Mouse (Mus musculus) intestine, postnatal 0 days (tissue): ENCODE results near the gene Erg. TPM values are rescaled to one million over a fixed set of nuclear protein-coding genes. Genes with fewer than 3 reads are reported as not detected.

Experiments used
- ATAC-seq: fragments of 200-750 bp; cut with Nextera tagmentation; 2 replicates; pipeline ENCODE4 v1.8.0; 2017; ENCODE audit warnings: mild to moderate bottlenecking, moderate TSS enrichment, moderate library complexity
- H3K27ac ChIP-seq: fragments of 300-500 bp; sonication (generic); 2 replicates; pipeline ENCODE4 v1.5.1; 2014; ENCODE audit warnings: mild to moderate bottlenecking, low read depth, low read length, moderate library complexity
- H3K27me3 ChIP-seq: fragments of 300-500 bp; sonication (generic); replicated peaks from 2 replicates; pipeline ENCODE4 v1.6.1; 2014; ENCODE audit warnings: low read length, mixed read lengths; ENCODE audit not compliant: control insufficient read depth, insufficient read depth
- H3K36me3 ChIP-seq: fragments of 300-500 bp; sonication (generic); 2 replicates; pipeline ENCODE4 v1.6.1; 2014; ENCODE audit warnings: mild to moderate bottlenecking, moderate library complexity; ENCODE audit not compliant: control insufficient read depth, insufficient read depth
- H3K4me1 ChIP-seq: fragments of 300-500 bp; sonication (generic); replicated peaks from 2 replicates; pipeline ENCODE4 v1.6.1; 2014; ENCODE audit warnings: antibody characterized with exemption, low read length, mixed read lengths; ENCODE audit not compliant: control insufficient read depth, insufficient read depth
- H3K4me2 ChIP-seq: fragments of 300-500 bp; sonication (generic); replicated peaks from 2 replicates; pipeline ENCODE4 v1.6.1; 2014; ENCODE audit warnings: low read depth, mild to moderate bottlenecking, moderate library complexity
- H3K4me3 ChIP-seq: fragments of 300-500 bp; sonication (generic); 2 replicates; pipeline ENCODE4 v1.5.1; 2014; ENCODE audit warnings: low read depth, low read length
- H3K9ac ChIP-seq: fragments of 300-500 bp; sonication (generic); 2 replicates; pipeline ENCODE4 v1.6.1; 2014; ENCODE audit warnings: mild to moderate bottlenecking, low read depth, low read length
- H3K9me3 ChIP-seq: fragments of 300-500 bp; sonication (generic); 2 replicates; pipeline ENCODE4 v1.6.1; 2016; ENCODE audit warnings: mixed run types; ENCODE audit not compliant: control insufficient read depth
- CTCF ChIP-seq: sonication (generic); IDR thresholded peaks from 2 replicates; pipeline ENCODE4 v1.5.1; 2016; ENCODE audit warnings: low read depth, mild to moderate bottlenecking, control low read depth, antibody characterized with exemption, moderate library complexity
- WGBS: fragments of 180-500 bp; shearing (Covaris S2); extraction: QIAGEN DNeasy Blood & Tissue Kit; methylation state at CpG from one replicate; pipeline ENCODE4 v1.1.7; 2014; 5-methylcytosine and 5-hydroxymethylcytosine counted together
- polyA plus RNA-seq: library from polyadenylated mRNA; unstranded; fragments of >200 nt; fragmentation: Nextera tagmentation; extraction: Ambion mirVana; gene quantifications from 2 replicates; pipeline ENCODE4 v1.2.1, GENCODE M21; 2015

Gene Erg
- polyA plus RNA-seq, 1 experiment from 2014 or later: 2.0 TPM

DNA sequence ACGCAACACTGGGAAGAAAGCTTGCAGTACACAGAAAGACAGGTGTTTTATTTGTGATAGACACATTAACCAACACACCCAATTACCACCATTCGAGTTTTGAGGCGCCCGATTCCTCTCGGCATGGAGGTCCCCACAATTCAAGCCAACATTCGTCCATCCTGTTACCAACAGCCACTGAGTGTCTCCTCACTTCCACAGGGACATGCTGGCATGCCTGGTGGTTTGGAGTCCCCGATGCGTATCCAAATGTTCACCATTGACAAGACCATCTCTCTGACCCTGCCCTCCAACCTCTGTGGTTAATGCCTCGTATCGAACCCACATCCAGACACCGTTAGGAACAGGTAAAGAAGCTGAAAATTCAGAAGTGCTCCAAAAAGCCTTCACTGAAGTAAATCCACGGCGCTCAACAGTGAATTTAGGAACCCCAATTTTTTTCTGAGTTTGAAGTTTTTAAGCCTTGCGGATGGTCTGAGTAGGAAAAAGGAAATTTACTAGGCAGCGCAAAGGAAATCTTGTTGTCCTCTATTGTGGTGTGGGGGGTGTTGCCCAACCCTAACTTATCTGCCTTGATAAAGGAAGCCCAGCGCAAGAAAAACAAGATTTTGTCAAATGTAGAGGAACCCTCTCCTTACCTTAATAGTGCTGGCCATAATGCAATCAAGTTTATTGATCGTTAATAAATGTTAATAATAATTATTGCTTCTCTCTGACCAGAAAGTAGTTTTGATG, 127.6 kb downstream of the Erg start:
- Histone ChIP-seq H3K27ac (no peak overlapping the region), H3K27me3 (no peaks in the 10 kb centered on the region), H3K4me1 (no peaks in the 10 kb centered on the region), H3K4me3 (peak overlapping the region; percentile 22), H3K36me3 (no peaks in the 10 kb centered on the region), H3K9me3 (no peaks in the 10 kb centered on the region), H3K4me2 (no peak overlapping the region), H3K9ac (no peak overlapping the region)
- ATAC-seq: no peak
- TF ChIP-seq CTCF: no peak
- 81% methylated on average over 17 of the region's 17 CpGs for WGBS

DNA sequence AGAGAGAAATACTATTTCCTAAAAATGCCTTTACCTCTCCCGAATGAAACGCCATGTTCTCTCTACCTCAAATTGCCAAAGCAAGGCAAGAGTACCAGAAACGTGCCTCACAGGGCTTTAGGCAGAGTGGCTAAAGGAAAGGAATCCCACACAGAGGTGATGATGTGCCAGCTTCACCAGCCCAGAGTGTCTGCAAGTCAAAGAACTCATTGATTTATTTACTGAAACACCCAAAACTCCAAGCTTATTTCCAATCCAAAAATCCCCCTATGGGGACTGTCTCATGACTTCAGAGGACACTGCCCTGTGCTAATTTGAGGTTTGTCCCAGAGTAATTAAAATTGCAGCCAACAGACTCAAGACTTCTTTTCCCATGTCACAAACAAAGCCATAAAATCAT, 129.4 kb downstream of the Erg start:
- no peak overlapping the region for H3K4me3 ChIP-seq
- no peak overlapping the region for H3K9ac ChIP-seq
- H3K27ac ChIP-seq: no peak overlapping the region
- H3K9me3 ChIP-seq: no peaks in the 10 kb centered on the region
- no peaks in the 10 kb centered on the region for H3K4me1 ChIP-seq
- no peaks in the 10 kb centered on the region for H3K27me3 ChIP-seq
- H3K36me3 ChIP-seq: no peaks in the 10 kb centered on the region
- no peak for TF ChIP-seq CTCF
- H3K4me2 ChIP-seq: no peak overlapping the region; the same call in 1 of the 2 replicates
- 78% methylated on average over 3 of the region's 3 CpGs for WGBS
- ATAC-seq: no peak

DNA sequence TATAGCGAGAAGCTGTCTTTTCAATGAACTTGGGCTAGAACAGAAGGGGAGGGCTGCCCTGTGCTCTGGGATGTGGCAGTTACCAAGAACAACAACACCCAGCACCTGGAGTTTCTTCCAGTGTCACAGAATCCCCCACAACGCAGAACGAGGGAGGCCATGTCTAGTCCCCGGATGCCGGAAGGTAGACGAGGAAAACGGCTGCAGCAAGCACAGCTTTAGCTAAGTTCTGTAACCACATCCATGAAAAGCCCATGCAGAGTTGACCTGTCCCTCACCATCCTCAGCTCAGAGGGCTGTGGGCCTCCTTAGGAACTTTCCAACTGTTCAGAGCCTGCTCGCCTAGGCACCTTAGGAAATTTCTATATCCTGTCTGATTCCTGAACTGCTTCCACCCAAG, 130.5 kb downstream of the Erg start:
- H3K9ac ChIP-seq: no peak overlapping the region
- no peak overlapping the region for H3K27ac ChIP-seq
- no peaks in the 10 kb centered on the region for H3K9me3 ChIP-seq
- no peaks in the 10 kb centered on the region for H3K36me3 ChIP-seq
- no peaks in the 10 kb centered on the region for H3K27me3 ChIP-seq
- ATAC-seq: no peak
- TF ChIP-seq CTCF: no peak
- peak overlapping the region; percentile 24; the same call in 1 of the 2 replicates for H3K4me2 ChIP-seq
- no peak overlapping the region for H3K4me3 ChIP-seq
- no peaks in the 10 kb centered on the region for H3K4me1 ChIP-seq
- 73% methylated on average over 8 of the region's 8 CpGs for WGBS

DNA sequence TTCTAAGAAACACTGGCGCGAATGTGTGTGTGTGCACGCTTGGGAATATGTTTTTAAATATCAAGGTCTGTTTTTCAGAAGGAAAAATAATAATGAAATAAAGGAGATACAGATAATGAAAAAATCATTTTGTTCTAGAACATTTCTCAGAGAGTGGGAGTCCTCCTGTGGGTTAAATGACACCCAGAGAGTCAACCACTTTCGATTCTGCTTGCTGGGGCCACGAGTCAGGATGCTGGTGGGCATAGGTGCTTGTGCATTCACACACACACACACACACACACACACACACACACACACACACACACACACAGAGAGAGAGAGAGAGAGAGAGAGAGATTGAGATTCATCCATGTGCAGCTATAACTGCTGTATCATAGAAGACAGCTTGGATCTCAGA, 130.9 kb downstream of the Erg start:
- no peaks in the 10 kb centered on the region for H3K27me3 ChIP-seq
- no peak overlapping the region for H3K4me3 ChIP-seq
- H3K4me1 ChIP-seq: no peaks in the 10 kb centered on the region
- no peak for ATAC-seq
- no peak overlapping the region for H3K9ac ChIP-seq
- no peak overlapping the region for H3K4me2 ChIP-seq
- no peaks in the 10 kb centered on the region for H3K9me3 ChIP-seq
- TF ChIP-seq CTCF: no peak
- 81% methylated on average over 5 of the region's 5 CpGs for WGBS
- H3K36me3 ChIP-seq: no peaks in the 10 kb centered on the region
- no peak overlapping the region for H3K27ac ChIP-seq

DNA sequence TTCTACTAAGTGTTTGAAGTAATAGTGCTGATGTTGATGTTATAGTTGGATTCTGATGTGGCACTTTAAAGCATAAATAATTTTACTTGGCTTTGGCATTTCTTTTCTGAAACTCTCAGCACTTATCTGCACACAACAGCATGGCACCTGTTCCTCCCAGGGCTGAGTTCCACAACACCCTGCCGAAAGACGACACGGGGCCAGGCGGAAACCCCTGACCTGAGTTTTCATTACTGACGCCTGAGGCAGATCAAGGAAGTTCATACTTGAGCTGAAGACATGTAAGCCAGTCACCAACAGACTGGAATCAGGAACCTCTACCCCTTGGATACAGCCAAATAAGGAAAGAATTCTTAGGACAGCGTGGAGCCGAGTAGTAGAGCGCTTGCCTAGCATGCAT, 134.0 kb downstream of the Erg start:
- no peak for ATAC-seq
- H3K27ac ChIP-seq: no peak overlapping the region
- no peak overlapping the region for H3K4me2 ChIP-seq
- H3K4me1 ChIP-seq: no peaks in the 10 kb centered on the region
- 78% methylated on average over 8 of the region's 8 CpGs for WGBS
- no peaks in the 10 kb centered on the region for H3K36me3 ChIP-seq
- H3K27me3 ChIP-seq: no peaks in the 10 kb centered on the region
- no peaks in the 10 kb centered on the region for H3K9me3 ChIP-seq
- H3K4me3 ChIP-seq: no peak overlapping the region
- no peak overlapping the region for H3K9ac ChIP-seq
- TF ChIP-seq CTCF: no peak

DNA sequence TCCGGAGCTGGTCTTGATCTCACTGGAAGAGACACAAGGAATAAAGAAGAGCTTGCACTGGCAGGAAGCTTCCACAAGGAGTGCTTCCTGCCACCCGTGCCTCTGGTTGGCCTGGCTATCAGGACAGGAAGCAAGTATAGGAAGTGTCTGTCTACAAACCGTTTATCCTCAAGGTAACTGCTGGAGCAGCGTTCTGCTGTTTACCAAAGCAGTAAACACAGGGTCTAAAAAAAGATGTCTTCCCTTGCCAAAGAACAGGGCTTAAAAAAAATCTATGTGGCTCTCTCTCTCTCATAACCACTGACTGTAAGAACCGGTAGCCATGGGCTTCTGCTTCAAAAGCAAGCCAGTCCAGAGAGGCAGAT, 137.1 kb downstream of the Erg start:
- no peak for ATAC-seq
- TF ChIP-seq CTCF: peak; percentile 33
- H3K36me3 ChIP-seq: no peaks in the 10 kb centered on the region
- H3K27me3 ChIP-seq: no peaks in the 10 kb centered on the region
- H3K9ac ChIP-seq: no peak overlapping the region
- no peak overlapping the region for H3K27ac ChIP-seq
- no peaks in the 10 kb centered on the region for H3K9me3 ChIP-seq
- H3K4me2 ChIP-seq: no peak overlapping the region
- 35% methylated on average over 5 of the region's 5 CpGs for WGBS
- no peaks in the 10 kb centered on the region for H3K4me1 ChIP-seq
- no peak overlapping the region for H3K4me3 ChIP-seq
